Mouse (Mus musculus) C2C12 (cell line): Measurements from ENCODE around the gene Cldn18.

Experiments
- CEBPB ChIP-seq: IDR thresholded peaks from one replicate; pipeline ENCODE4 v1.6.1; 2011; ENCODE audit warnings: low read depth, mild to moderate bottlenecking, control low read depth, moderate library complexity
- CTCF ChIP-seq: IDR thresholded peaks from one replicate; pipeline ENCODE4 v1.5.1; 2011; ENCODE audit not compliant: control insufficient read depth, insufficient read depth, insufficient read length
- MAX ChIP-seq: IDR thresholded peaks from one replicate; pipeline ENCODE4 v1.6.1; 2011; ENCODE audit warnings: mild to moderate bottlenecking, control low read depth
- USF1 ChIP-seq: IDR thresholded peaks from one replicate; pipeline ENCODE4 v1.6.1; 2011; ENCODE audit warnings: low read depth, mild to moderate bottlenecking, control low read depth, moderate library complexity

DNA sequence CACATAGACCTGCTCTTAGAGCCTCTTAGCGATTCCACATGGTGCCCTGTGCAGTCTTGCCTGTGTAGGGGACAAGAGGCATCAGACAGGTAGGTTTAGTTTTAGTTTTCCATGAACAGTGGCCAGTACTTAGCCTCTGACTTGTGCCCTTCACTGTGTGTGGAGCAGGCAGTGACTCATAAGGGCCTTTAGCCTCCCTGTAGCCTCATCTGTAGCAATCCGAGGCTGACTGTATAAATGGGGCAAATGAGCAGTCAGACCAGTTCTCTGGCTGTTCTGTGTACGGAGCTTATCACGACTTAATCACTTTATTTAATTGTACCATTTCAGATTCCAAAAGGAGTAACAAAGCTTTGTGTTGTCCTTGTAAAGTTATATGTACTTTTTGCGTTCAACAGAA lies 77.1 kb downstream of the Cldn18 start:
- no peak for TF ChIP-seq CTCF
- TF ChIP-seq CEBPB, result no peak
- TF ChIP-seq USF1, result no peak
- no peak for TF ChIP-seq MAX
